Mouse (Mus musculus) forebrain, embryonic 16.5 days (tissue): ENCODE measurements around the gene Fignl2. TPM values are rescaled to one million over a fixed set of nuclear protein-coding genes. Genes with fewer than 3 reads are reported as not detected.
A peak's percentile ranks its signal among the peaks of the same experiment; 100 is the strongest.

Experiments
- ATAC-seq: fragments of 200-750 bp; cut with Nextera tagmentation; 2 replicates; pipeline ENCODE4 v1.8.0; 2017; ENCODE audit warnings: mild to moderate bottlenecking, moderate library complexity
- H3K27ac ChIP-seq: fragments of 300-500 bp; sonication (generic); 2 replicates; pipeline ENCODE4 v1.5.1; 2014; ENCODE audit warnings: low read length, control low read depth
- H3K27me3 ChIP-seq: fragments of 300-500 bp; sonication (generic); replicated peaks from 2 replicates; pipeline ENCODE4 v1.6.1; 2014; ENCODE audit warnings: low read length; ENCODE audit not compliant: control insufficient read depth, insufficient read depth
- H3K36me3 ChIP-seq: fragments of 300-500 bp; sonication (generic); 2 replicates; pipeline ENCODE4 v1.6.1; 2014; ENCODE audit not compliant: control insufficient read depth, insufficient read depth
- H3K4me1 ChIP-seq: fragments of 300-500 bp; sonication (generic); replicated peaks from 2 replicates; pipeline ENCODE4 v1.6.1; 2014; ENCODE audit warnings: low read length; ENCODE audit not compliant: control insufficient read depth, insufficient read depth
- H3K4me2 ChIP-seq: fragments of 300-500 bp; sonication (generic); 2 replicates; pipeline ENCODE4 v1.6.1; 2014; ENCODE audit warnings: mild to moderate bottlenecking, low read length, control low read depth
- H3K4me3 ChIP-seq: fragments of 300-500 bp; sonication (generic); replicated peaks from 2 replicates; pipeline ENCODE4 v1.5.1; 2014; ENCODE audit warnings: mild to moderate bottlenecking, low read length, control low read depth
- H3K9ac ChIP-seq: fragments of 300-500 bp; sonication (generic); replicated peaks from 2 replicates; pipeline ENCODE4 v1.6.1; 2014; ENCODE audit warnings: low read depth, low read length, control low read depth
- H3K9me3 ChIP-seq: fragments of 300-500 bp; sonication (generic); 2 replicates; pipeline ENCODE4 v1.6.1; 2016; ENCODE audit warnings: low read length; ENCODE audit not compliant: control insufficient read depth
- WGBS: fragments of 180-500 bp; shearing (Covaris S2); extraction: QIAGEN DNeasy Blood & Tissue Kit; methylation state at CpG from one replicate; pipeline ENCODE4 v1.1.7; 2014; 5-methylcytosine and 5-hydroxymethylcytosine counted together
- polyA plus RNA-seq: library from polyadenylated mRNA; unstranded; fragments of >200 nt; fragmentation: Nextera tagmentation; extraction: Ambion mirVana; gene quantifications from 2 replicates; pipeline ENCODE4 v1.2.1, GENCODE M21; 2015

The Fignl2 gene
- 0.05 TPM in 1 of 2 replicates, not detected in the other for polyA plus RNA-seq

DNA sequence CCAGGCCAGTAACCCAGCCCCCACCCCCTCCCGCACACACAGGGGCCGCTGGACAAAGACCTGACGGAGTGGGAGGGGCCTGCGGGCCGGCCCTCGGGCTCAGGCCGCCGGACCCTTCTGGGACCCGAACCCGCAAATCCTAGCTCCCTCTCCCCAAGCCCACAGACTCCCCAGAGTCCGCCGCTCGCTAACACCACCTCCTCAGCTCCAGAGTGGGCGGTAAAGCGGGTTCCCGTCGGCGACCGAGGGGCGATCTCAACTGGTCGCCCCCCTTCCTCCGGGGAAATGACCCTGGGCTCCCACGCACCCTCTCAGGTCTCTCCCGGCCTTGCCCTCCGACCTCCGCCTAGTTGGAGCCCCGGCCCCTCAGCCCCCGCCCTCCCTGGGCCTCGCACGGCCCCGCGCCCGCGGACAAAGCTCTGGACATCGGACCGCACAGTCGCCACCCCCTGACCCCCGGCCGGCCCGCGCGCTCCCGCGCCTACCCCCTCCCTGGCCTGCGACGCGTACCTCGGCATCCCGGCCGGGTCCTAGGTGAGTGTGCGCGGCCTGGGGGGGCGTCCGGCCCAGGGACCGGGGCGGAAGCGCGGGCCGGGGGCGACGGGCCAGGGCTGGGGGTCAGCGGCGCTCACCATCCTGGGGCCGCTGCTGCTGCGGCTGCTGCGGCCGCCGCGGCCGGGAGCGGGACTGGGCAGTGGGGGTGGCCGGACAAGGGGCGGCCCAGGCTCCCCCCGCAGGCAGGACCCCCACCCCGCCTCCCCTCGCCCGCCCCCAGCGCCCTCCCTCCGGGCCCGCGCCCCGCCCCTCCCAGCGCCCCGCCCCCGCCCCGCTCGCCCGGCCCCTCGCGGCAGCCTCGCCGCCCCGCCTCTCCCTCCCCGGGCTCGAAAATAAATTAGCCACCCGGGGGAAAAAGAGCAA, at the start of gene Fignl2:
Fignl2 (minus strand) TSS at position 755 of the 918 bp plus-strand sequence.
- Histone ChIP-seq H3K4me1 (peaks cover 31% of the 10 kb centered on the region), H3K9ac (peak within 1 kb of the TSS; percentile 63), H3K4me2 (peak within 1 kb of the TSS; percentile 91), H3K27ac (no peak within 1 kb of the TSS), H3K27me3 (peaks cover 19% of the 10 kb centered on the region), H3K9me3 (no peaks in the 10 kb centered on the region), H3K4me3 (peak within 1 kb of the TSS; percentile 55), H3K36me3 (no peaks in the 10 kb centered on the region)
- no peak; the same call in 1 of the 2 replicates for ATAC-seq
- WGBS = under 1% methylated on average over 55 of the region's 96 CpGs

DNA sequence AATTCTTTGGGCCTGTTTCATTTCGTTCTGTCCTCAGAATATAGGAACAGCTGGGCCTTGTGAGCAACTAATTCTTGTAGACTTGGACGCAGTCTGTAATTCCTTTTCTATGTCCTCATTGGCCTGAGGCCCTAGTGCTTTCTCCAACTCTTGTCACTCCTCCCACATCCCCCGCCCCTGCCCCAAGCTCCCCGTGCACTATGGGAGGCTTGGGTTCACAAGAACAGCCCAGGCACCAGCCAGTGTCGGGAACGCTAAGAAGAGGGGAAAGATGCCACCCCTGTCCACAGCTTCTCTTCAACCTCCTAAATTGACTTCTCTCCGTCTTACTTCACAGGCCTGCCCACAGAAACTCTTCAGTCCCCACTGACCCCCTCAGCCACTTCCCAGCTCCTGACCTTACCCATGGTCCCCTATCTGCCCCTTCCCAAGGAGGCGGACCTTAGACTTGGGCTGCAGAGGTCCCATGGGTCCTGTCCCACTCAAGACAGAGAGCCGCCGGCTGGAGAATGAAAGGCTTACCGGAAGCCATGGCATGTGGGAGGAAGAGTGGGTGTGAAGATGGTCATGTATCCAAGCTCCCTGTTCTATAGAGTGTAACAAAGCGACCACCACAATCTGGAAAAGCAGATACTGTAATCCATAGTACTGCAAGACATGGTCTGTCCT, 48.6 kb upstream of the Fignl2 start:
- no peak overlapping the region for H3K4me3 ChIP-seq
- no peak overlapping the region for H3K4me2 ChIP-seq
- H3K27ac ChIP-seq = no peak overlapping the region
- 80% methylated on average over 10 of the region's 12 CpGs for WGBS
- peaks cover 27% of the 10 kb centered on the region for H3K27me3 ChIP-seq
- no peak overlapping the region for H3K9ac ChIP-seq
- H3K9me3 ChIP-seq = no peaks in the 10 kb centered on the region
- peaks cover 2% of the 10 kb centered on the region; the same call in 1 of the 2 replicates for H3K4me1 ChIP-seq
- no peaks in the 10 kb centered on the region for H3K36me3 ChIP-seq
- no peak for ATAC-seq

- no peak overlapping the region for H3K27ac ChIP-seq
- H3K4me2 ChIP-seq = no peak overlapping the region
- 91% methylated on average over 6 of the region's 6 CpGs for WGBS
- H3K9me3 ChIP-seq = no peaks in the 10 kb centered on the region
- H3K27me3 ChIP-seq = peaks cover 23% of the 10 kb centered on the region
- H3K4me3 ChIP-seq = no peak overlapping the region
- no peaks in the 10 kb centered on the region for H3K36me3 ChIP-seq
- H3K4me1 ChIP-seq = peaks cover 2% of the 10 kb centered on the region; the same call in 1 of the 2 replicates
- no peak for ATAC-seq
- no peak overlapping the region for H3K9ac ChIP-seq
Measured at GRCm38 (mm10) chr15:101125561-101125960, 47.2 kb upstream of the Fignl2 start.

DNA sequence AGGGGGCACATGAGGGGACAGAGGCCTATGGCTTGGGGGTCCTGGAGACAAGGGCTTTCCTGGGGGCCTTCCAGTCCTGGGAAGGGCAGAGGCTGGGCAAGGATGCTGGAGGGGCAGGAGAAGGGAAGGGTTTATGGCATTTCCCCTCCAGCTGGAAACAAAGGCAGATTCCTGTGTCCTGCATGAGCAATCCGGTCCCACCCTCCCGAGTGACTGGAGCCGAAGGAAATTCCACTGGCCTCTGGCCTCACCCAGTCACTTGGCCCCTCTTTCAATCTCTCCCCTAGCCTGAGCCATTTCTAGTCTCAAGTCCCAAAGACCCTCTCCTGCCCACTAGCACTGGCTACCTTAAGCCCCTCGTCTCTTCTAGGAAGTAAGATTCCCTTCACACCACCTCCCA, 44.8 kb upstream of the Fignl2 start:
- H3K27me3 ChIP-seq = peaks cover 8% of the 10 kb centered on the region
- ATAC-seq = no peak
- H3K36me3 ChIP-seq = no peaks in the 10 kb centered on the region
- WGBS = 64% methylated on average over 4 of the region's 4 CpGs
- H3K9ac ChIP-seq = no peak overlapping the region
- no peak overlapping the region for H3K27ac ChIP-seq
- H3K4me3 ChIP-seq = no peak overlapping the region
- no peaks in the 10 kb centered on the region for H3K4me1 ChIP-seq
- H3K4me2 ChIP-seq = no peak overlapping the region
- H3K9me3 ChIP-seq = no peaks in the 10 kb centered on the region

DNA sequence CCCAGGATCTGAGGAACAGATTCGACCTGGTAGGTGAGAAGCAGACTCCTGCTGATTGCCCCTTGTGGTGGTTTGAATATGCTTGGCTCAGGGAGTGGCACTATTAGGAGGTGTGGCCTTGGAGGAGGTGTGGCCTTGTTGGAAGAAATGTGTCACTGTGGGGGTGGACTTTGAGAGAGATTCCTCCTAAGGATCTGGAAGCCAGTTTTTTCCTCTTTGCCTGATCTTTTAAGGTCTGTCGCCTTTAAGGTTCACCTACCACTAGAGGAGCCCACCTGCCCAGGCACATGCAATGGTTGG, 43.9 kb upstream of the Fignl2 start:
- no peaks in the 10 kb centered on the region for H3K9me3 ChIP-seq
- no peak overlapping the region for H3K4me3 ChIP-seq
- ATAC-seq = no peak
- H3K4me2 ChIP-seq = no peak overlapping the region
- no peak overlapping the region for H3K9ac ChIP-seq
- no peak overlapping the region for H3K27ac ChIP-seq
- H3K4me1 ChIP-seq = no peaks in the 10 kb centered on the region
- H3K27me3 ChIP-seq = peaks cover 3% of the 10 kb centered on the region; the same call in 1 of the 2 replicates
- H3K36me3 ChIP-seq = no peaks in the 10 kb centered on the region
- 20% methylated on average over 2 of the region's 2 CpGs for WGBS

- Histone ChIP-seq H3K9me3 (no peaks in the 10 kb centered on the region), H3K4me2 (no peak overlapping the region), H3K4me3 (no peak overlapping the region), H3K36me3 (no peaks in the 10 kb centered on the region), H3K27me3 (peaks cover 3% of the 10 kb centered on the region; the same call in 1 of the 2 replicates), H3K9ac (no peak overlapping the region), H3K4me1 (no peaks in the 10 kb centered on the region), H3K27ac (no peak overlapping the region)
- WGBS = 73% methylated on average over 9 of the region's 9 CpGs
- ATAC-seq = no peak
Measured at GRCm38 (mm10) chr15:101121411-101122289, 43.3 kb upstream of the Fignl2 start.

- no peak for ATAC-seq
- WGBS = 66% methylated on average over 14 of the region's 14 CpGs
- no peak overlapping the region for H3K4me2 ChIP-seq
- H3K9ac ChIP-seq = no peak overlapping the region
- H3K36me3 ChIP-seq = no peaks in the 10 kb centered on the region
- no peaks in the 10 kb centered on the region for H3K4me1 ChIP-seq
- no peak overlapping the region for H3K27ac ChIP-seq
- H3K9me3 ChIP-seq = no peaks in the 10 kb centered on the region
- no peak overlapping the region for H3K4me3 ChIP-seq
- H3K27me3 ChIP-seq = no peaks in the 10 kb centered on the region
Measured at GRCm38 (mm10) chr15:101118399-101119125, 40.2 kb upstream of the Fignl2 start.

DNA sequence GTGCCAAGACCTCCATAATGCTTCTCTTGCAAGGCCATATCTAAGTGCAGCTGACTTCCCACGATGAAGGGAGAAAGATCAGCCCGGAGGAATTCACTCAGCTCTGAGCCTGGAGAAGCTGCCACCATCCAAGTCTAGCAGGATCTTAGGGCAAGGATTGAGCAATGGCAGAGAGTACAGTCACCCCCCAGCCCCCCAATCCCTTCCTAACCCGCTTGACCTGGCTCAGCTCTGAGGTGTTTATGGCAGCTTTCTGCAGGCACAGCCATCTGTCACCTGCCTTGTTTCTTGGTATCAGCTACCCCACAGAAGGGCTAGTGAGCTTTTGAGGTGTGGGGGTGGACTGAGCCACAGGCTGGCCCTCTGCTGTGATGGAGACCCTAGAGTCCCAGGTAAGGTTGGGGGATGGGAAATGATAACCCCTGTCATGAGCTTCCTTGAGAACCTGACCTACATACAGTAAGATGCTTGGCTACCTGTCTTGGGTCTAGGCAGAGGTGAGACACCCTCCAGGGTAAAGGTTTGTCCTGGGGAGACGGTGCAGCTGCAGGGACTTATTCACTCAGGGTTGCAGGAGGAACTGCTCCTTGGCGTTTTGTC, 37.2 kb upstream of the Fignl2 start, which contains the start of gene Ankrd33:
Ankrd33 (plus strand) TSS at position 245 of the 600 bp plus-strand sequence.
- Histone ChIP-seq H3K4me3 (no peak within 1 kb of the TSS), H3K9me3 (no peaks in the 10 kb centered on the region), H3K27ac (no peak within 1 kb of the TSS), H3K27me3 (no peaks in the 10 kb centered on the region), H3K9ac (no peak within 1 kb of the TSS), H3K4me2 (no peak within 1 kb of the TSS), H3K4me1 (no peaks in the 10 kb centered on the region), H3K36me3 (no peaks in the 10 kb centered on the region)
- 88% methylated on average over 5 of the region's 5 CpGs for WGBS
- ATAC-seq = no peak
